Mouse (Mus musculus) ES-CJ7 (cell line): Measurements from ENCODE around the gene Gm3435.
"Not testable (repeated sequence)": the region's sequence is repeated elsewhere in the genome, so short reads cannot be mapped to it uniquely, and the experiment has no call there.

Experiments used
- DNase-seq: peaks from one replicate; pipeline ENCODE4 v3.0.0; 2011; ENCODE audit warnings: low read depth, low spot score

The Gm3435 gene

DNA sequence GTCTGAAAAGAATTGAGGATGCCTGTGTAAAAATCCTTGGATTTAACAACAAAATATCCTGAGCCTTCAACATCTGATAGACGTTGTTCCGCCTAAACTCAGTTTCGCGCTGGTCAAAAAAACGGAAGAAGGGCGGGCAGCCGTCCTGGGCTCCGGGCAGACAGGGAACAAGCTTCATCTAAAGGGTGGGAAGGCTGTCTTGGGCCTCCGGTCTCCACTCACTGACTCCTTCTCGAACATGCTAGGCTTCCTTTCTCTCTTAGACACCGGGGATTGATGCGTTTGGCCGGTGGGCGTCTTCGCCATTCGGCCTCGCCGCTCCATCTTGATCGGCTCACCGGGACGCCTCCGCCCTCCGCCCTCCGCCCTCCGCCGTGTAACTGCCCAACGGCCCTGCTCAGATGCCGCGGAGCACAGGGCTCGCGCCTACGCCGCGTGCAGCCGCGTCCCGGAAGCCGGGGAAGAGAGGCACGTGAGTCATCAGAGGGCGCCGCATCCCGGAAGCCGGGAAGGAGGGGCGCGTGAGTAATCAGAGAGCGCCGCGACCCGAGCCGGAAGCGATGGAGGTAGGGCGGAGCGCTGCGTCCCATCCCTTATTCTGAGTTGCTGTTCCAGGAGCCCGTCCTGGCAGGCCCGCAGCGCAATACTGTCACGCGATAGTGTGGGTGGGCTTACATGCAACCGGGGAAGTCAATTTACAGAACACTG, at the start of gene Gm3435:
Gene Gm3435, plus strand, starts transcription at position 471 of the 708 bp plus-strand sequence.
- DNase-seq: not testable (repeated sequence)

DNA sequence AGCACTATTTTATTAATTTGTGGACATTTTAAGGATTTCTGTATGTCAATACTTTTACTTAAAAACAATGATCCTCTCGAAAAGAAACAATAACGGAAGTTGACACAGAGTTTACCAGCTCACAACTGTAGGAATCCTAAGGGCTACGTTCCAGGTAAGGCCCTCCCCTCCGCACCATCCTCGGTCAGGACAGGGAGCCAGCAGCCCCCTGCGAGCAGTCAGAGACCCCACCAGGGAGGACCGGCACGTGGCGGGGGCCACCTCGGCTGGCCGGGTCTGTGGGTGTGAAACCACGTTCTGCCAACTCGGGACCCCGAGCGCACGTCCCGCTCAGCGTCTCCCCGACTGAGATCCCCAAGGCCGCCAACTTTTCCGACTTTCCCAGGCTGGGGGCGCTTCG, 49.5 kb upstream of the Gm3435 start:
- DNase-seq: no peak

DNA sequence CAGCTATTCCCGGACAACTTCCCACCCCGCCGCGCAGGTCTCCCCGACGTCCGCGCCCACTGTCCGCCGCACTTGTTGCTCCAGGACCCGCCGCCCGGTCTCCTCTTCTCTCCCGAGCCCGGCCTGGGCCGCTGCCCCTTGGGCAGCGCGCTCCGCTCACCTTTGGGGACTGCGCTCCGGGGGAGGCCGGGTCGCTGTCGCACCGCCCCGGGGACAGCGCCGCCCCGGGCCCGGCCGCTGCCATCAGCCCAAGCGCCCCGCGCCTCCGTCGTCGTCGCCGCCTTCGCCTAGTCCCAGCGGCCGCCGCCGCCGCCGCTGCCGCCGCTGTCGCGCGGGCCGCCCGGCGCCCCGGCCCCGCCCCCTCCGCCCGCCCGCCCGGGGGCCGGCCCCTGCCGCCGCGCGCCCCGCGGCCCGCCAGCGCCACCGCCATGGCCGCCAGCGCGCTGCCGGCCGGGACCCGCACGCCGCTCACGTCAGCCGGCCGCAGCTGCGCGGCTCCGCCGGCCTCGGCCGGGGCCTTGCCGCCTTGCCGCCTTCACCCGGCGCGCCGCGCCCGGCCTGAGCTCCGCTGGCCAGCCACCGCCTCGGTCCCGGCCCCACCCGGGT, 48.9 kb upstream of the Gm3435 start, which contains the start of gene Phf10:
Gene Phf10, minus strand, starts transcription at position 323 of the 606 bp plus-strand sequence.
- DNase-seq: not testable (repeated sequence)

DNA sequence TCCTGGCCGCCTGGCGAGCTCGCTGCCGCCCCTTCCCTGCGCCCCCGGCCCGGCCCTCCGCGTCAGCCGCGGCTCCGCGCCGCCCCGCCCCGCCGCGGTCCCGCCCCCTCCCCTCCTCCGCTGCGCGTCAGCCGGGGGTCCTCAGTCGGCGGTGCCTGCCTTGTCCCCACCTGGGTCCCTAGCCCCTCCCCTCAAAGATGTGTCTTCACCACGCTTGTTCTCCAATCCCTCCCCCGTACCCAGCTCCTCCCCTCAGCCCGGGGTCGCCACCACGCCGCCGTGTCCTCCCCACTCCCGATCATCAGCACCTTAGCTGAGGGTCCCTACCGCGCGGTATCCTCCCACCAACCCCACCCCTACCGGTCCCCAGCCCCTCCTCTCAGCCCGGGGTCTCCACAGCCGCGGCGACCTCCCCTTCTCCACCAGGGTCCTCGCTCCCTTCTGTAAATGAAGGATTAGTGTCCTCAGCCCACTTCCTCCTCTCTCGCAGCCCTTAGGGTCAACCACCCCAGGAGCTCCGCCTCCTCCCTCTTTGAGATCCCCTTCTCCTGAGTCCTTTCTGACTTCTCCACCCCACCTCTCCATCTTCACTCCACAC, 48.3 kb upstream of the Gm3435 start:
- DNase-seq: not testable (repeated sequence)

DNA sequence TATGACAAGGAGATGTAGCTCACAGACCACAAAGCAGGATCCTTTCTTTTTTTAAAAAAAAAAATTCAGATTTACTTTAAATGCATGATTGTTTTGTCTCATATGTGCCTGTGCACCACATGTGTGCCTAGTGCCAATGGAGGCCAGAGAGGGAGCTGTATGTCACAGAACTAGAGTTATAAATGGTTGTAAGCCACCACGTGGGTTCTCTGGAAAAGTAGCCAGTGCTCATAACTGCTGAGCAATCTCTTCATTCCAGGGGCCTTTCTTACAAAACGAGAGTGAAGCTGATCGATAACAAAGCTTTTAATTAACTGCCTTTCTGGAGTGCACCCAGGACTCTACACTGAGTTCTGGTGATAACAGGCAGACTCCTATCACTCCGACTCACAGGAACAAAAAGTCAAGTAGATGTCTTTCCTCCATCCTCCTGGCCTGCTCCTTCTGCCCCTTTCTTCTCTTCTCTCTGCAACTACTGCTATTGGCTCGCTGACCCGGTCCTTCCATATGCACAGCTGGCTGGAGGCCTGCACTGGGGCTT, 41.5 kb upstream of the Gm3435 start:
- not testable (repeated sequence) for DNase-seq

DNA sequence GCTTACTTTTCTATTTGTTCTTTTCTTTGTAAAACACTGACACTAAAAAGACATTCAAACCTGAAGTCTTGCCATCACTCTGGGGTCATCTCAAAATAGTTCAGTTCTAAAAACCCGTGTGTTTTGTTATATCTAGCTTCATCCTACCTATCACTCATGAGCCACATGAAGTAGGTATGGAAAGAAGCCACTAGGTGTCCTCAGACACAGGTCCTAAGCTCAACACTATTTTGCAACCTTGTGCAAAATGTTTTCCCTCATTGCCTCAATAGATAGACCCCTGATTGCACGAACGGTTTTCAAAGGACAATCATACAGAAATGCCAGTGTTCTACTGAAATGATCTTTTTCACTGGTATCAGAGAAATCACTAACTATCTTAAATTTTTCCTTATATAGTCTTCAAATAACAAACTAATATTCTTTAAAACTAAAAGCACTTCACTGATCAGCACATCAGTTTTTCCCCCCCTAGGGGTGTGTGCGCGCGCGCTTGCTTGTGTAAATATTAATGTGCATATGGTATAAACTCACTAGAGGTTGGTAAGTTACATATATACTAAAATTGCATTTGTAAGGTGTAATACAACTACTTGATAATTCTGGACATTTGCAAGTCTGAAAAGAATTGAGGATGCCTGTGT, 32.1 kb upstream of the Gm3435 start:
- not testable (repeated sequence) for DNase-seq

DNA sequence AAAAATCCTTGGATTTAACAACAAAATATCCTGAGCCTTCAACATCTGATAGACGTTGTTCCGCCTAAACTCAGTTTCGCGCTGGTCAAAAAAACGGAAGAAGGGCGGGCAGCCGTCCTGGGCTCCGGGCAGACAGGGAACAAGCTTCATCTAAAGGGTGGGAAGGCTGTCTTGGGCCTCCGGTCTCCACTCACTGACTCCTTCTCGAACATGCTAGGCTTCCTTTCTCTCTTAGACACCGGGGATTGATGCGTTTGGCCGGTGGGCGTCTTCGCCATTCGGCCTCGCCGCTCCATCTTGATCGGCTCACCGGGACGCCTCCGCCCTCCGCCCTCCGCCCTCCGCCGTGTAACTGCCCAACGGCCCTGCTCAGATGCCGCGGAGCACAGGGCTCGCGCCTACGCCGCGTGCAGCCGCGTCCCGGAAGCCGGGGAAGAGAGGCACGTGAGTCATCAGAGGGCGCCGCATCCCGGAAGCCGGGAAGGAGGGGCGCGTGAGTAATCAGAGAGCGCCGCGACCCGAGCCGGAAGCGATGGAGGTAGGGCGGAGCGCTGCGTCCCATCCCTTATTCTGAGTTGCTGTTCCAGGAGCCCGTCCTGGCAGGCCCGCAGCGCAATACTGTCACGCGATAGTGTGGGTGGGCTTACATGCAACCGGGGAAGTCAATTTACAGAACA, 31.5 kb upstream of the Gm3435 start, which contains the start of the genes 9030025P20Rik and Gm3417:
Gene 9030025P20Rik, plus strand, starts transcription at position 107 of the 677 bp plus-strand sequence.
Gene Gm3417, minus strand, starts transcription at position 429 of the 677 bp plus-strand sequence.
- not testable (repeated sequence) for DNase-seq

DNA sequence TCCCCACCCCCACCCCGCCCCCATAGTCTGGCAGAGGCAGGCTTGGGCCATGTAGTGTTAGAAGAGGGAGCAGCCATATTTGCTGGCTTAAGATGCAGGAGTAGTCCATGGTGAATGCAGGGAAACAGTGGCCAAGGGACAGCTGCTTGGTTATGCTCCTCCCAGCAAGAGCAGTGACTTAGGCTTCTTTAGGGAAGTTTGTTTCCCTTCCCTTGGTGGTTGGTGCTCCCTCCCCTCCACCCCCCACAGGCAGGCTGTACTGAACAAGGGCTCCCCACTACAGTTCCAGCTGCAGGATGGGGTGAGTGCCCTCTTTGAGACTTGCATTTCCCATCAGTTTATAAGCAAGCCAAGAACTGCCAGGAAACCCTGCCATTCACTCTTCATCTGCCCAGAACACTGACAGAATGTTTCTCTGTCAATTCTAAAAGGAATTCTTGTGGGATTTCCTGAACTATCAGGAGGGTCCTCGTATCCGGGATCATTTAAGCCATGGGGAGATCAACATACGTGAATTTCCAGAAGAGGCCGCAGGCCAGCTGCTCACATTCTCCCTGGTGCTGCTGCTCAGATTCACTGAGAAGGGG, 19.8 kb upstream of the Gm3435 start:
- not testable (repeated sequence) for DNase-seq

DNA sequence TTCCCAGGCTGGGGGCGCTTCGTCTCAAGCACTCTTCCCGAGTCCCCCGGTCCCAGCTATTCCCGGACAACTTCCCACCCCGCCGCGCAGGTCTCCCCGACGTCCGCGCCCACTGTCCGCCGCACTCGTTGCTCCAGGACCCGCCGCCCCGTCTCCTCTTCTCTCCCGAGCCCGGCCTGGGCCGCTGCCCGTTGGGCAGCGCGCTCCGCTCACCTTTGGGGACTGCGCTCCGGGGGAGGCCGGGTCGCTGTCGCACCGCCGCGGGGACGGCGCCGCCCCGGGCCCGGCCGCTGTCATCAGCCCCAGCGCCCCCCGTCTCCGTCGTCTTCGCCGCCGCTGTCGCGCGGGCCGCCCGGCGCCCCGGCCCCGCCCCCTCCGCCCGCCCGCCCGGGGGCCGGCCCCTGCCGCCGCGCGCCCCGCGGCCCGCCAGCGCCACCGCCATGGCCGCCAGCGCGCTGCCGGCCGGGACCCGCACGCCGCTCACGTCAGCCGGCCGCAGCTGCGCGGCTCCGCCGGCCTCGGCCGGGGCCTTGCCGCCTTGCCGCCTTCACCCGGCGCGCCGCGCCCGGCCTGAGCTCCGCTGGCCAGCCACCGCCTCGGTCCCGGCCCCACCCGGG, 17.3 kb upstream of the Gm3435 start:
- not testable (repeated sequence) for DNase-seq

DNA sequence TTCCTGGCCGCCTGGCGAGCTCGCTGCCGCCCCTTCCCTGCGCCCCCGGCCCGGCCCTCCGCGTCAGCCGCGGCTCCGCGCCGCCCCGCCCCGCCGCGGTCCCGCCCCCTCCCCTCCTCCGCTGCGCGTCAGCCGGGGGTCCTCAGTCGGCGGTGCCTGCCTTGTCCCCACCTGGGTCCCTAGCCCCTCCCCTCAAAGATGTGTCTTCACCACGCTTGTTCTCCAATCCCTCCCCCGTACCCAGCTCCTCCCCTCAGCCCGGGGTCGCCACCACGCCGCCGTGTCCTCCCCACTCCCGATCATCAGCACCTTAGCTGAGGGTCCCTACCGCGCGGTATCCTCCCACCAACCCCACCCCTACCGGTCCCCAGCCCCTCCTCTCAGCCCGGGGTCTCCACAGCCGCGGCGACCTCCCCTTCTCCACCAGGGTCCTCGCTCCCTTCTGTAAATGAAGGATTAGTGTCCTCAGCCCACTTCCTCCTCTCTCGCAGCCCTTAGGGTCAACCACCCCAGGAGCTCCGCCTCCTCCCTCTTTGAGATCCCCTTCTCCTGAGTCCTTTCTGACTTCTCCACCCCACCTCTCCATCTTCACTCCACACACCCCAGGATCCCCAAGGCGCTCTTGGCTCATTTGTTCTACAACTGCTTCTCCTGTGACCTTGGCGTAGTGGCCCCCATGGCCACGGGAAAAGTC, 16.7 kb upstream of the Gm3435 start:
- DNase-seq: not testable (repeated sequence)

DNA sequence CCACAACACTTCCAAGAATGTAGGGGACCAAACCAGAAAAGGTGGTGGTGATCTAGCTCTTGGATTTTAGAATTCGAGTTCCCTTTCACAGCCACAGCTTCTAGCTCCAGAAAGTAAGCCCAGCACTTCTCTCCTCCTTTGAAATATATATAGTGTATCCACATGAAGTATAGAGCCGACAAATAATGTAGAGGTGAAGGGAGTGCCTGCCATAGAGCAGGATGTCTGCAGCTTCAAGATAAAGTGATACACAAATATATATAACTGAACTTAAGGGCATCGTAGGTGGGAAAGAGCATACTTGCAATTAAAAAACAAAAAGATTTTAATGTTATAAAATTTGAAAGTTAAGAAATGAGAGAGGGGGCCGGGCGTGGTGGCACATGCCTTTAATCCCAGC, 15.8 kb upstream of the Gm3435 start:
- not testable (repeated sequence) for DNase-seq

DNA sequence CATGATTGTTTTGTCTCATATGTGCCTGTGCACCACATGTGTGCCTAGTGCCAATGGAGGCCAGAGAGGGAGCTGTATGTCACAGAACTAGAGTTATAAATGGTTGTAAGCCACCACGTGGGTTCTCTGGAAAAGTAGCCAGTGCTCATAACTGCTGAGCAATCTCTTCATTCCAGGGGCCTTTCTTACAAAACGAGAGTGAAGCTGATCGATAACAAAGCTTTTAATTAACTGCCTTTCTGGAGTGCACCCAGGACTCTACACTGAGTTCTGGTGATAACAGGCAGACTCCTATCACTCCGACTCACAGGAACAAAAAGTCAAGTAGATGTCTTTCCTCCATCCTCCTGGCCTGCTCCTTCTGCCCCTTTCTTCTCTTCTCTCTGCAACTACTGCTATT, 9.9 kb upstream of the Gm3435 start:
- DNase-seq: not testable (repeated sequence)

DNA sequence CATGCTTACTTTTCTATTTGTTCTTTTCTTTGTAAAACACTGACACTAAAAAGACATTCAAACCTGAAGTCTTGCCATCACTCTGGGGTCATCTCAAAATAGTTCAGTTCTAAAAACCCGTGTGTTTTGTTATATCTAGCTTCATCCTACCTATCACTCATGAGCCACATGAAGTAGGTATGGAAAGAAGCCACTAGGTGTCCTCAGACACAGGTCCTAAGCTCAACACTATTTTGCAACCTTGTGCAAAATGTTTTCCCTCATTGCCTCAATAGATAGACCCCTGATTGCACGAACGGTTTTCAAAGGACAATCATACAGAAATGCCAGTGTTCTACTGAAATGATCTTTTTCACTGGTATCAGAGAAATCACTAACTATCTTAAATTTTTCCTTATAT, 888 bp upstream of the Gm3435 start:
- DNase-seq: not testable (repeated sequence)

DNA sequence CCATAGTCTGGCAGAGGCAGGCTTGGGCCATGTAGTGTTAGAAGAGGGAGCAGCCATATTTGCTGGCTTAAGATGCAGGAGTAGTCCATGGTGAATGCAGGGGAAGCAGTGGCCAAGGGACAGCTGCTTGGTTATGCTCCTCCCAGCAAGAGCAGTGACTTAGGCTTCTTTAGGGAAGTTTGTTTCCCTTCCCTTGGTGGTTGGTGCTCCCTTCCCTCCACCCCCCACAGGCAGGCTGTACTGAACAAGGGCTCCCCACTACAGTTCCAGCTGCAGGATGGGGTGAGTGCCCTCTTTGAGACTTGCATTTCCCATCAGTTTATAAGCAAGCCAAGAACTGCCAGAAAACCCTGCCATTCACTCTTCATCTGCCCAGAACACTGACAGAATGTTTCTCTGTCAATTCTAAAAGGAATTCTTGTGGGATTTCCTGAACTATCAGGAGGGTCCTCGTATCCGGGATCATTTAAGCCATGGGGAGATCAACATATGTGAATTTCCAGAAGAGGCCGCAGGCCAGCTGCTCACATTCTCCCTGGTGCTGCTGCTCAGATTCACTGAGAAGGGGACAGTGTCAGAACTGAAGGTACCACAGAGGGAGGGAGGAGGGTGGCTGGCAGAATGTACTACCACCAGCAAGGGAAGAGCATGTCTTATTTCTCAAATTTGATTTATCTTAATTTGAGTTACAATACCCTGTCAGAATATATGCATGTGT, 11.7 kb downstream of the Gm3435 start:
- not testable (repeated sequence) for DNase-seq

DNA sequence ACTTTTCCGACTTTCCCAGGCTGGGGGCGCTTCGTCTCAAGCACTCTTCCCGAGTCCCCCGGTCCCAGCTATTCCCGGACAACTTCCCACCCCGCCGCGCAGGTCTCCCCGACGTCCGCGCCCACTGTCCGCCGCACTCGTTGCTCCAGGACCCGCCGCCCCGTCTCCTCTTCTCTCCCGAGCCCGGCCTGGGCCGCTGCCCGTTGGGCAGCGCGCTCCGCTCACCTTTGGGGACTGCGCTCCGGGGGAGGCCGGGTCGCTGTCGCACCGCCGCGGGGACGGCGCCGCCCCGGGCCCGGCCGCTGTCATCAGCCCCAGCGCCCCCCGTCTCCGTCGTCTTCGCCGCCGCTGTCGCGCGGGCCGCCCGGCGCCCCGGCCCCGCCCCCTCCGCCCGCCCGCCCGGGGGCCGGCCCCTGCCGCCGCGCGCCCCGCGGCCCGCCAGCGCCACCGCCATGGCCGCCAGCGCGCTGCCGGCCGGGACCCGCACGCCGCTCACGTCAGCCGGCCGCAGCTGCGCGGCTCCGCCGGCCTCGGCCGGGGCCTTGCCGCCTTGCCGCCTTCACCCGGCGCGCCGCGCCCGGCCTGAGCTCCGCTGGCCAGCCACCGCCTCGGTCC, 14.0 kb downstream of the Gm3435 start:
- DNase-seq: not testable (repeated sequence)

DNA sequence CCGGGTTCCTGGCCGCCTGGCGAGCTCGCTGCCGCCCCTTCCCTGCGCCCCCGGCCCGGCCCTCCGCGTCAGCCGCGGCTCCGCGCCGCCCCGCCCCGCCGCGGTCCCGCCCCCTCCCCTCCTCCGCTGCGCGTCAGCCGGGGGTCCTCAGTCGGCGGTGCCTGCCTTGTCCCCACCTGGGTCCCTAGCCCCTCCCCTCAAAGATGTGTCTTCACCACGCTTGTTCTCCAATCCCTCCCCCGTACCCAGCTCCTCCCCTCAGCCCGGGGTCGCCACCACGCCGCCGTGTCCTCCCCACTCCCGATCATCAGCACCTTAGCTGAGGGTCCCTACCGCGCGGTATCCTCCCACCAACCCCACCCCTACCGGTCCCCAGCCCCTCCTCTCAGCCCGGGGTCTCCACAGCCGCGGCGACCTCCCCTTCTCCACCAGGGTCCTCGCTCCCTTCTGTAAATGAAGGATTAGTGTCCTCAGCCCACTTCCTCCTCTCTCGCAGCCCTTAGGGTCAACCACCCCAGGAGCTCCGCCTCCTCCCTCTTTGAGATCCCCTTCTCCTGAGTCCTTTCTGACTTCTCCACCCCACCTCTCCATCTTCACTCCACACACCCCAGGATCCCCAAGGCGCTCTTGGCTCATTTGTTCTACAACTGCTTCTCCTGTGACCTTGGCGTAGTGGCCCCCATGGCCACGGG, 14.7 kb downstream of the Gm3435 start:
- DNase-seq: not testable (repeated sequence)

DNA sequence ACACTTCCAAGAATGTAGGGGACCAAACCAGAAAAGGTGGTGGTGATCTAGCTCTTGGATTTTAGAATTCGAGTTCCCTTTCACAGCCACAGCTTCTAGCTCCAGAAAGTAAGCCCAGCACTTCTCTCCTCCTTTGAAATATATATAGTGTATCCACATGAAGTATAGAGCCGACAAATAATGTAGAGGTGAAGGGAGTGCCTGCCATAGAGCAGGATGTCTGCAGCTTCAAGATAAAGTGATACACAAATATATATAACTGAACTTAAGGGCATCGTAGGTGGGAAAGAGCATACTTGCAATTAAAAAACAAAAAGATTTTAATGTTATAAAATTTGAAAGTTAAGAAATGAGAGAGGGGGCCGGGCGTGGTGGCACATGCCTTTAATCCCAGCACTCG, 15.5 kb downstream of the Gm3435 start:
- DNase-seq: not testable (repeated sequence)

DNA sequence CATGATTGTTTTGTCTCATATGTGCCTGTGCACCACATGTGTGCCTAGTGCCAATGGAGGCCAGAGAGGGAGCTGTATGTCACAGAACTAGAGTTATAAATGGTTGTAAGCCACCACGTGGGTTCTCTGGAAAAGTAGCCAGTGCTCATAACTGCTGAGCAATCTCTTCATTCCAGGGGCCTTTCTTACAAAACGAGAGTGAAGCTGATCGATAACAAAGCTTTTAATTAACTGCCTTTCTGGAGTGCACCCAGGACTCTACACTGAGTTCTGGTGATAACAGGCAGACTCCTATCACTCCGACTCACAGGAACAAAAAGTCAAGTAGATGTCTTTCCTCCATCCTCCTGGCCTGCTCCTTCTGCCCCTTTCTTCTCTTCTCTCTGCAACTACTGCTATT, 21.4 kb downstream of the Gm3435 start:
- DNase-seq: not testable (repeated sequence)
